Mouse (Mus musculus): ENCODE data around the gene Rad1.

- TF ChIP-seq CTCF (IDR thresholded peaks at IDR 0.05; ENCODE audit: extremely low read depth, insufficient read depth, low read length) (no peak), POLR2A (IDR thresholded peaks at IDR 0.05; ENCODE audit: extremely low read depth, insufficient read depth, low read length) (no peak)
Observed at GRCm38 (mm10) chr15:10531352-10531751, 45.5 kb downstream of the Rad1 start.
